Mouse (Mus musculus) heart, embryonic 10.5 days (tissue): ENCODE results near the gene Yif1b. TPM values are rescaled to one million over a fixed set of nuclear protein-coding genes. Genes with fewer than 3 reads are reported as not detected.

Experiments used
- polyA plus RNA-seq: library from polyadenylated mRNA; unstranded; fragments of >200 nt; fragmentation: Nextera tagmentation; extraction: Ambion mirVana; gene quantifications from 2 replicates; pipeline ENCODE4 v1.2.1, GENCODE M21; 2016

Yif1b gene
- polyA plus RNA-seq, 1 experiment from 2014 or later, result 131 TPM

Other genes starting within 250 kb of the Yif1b start
- gene Ryr1, start 113.2 kb upstream of the Yif1b start, polyA plus RNA-seq, result 0.20 and 0.73 TPM in 2 replicates
- 0.74 and 0.79 TPM in 2 replicates for gene Rasgrp4, start 103.5 kb upstream of the Yif1b start, polyA plus RNA-seq
- gene Fam98c, start 82.1 kb upstream of the Yif1b start, polyA plus RNA-seq, result 13.3 and 14.6 TPM in 2 replicates
- gene Ggn, start 68.1 kb upstream of the Yif1b start, polyA plus RNA-seq, result 0.51 and 0.64 TPM in 2 replicates
- 1.4 and 2.7 TPM in 2 replicates for gene Spred3, start 67.9 kb upstream of the Yif1b start, polyA plus RNA-seq
- gene Psmd8, start 57.6 kb upstream of the Yif1b start, polyA plus RNA-seq, result 244 and 267 TPM in 2 replicates
- gene Catsperg1, start 24.3 kb upstream of the Yif1b start, polyA plus RNA-seq, result 0.14 and 0.59 TPM in 2 replicates
- gene Kcnk6, start 5.8 kb upstream of the Yif1b start, polyA plus RNA-seq, result 1.7 and 2.4 TPM in 2 replicates
- gene 2200002D01Rik, start 10.1 kb downstream of the Yif1b start, polyA plus RNA-seq, result 8.2 and 9.7 TPM in 2 replicates
- 32.4 and 63.4 TPM in 2 replicates for gene Spint2, start 43.6 kb downstream of the Yif1b start, polyA plus RNA-seq
- gene Ppp1r14a, start 51.0 kb downstream of the Yif1b start, polyA plus RNA-seq, result 6.4 and 13.8 TPM in 2 replicates
- gene Dpf1, start 65.6 kb downstream of the Yif1b start, polyA plus RNA-seq, result 2.5 and 8.7 TPM in 2 replicates